Mouse (Mus musculus) megakaryocyte, embryonic 14.5 days (primary cell): ENCODE data around the gene Kat6b. TPM values are rescaled to one million over a fixed set of nuclear protein-coding genes. Genes with fewer than 3 reads are reported as not detected.

Experiments used
- H3K27me3 ChIP-seq: replicated peaks from 2 replicates; pipeline ENCODE3; 2012; ENCODE audit warnings: inconsistent platforms
- H3K36me3 ChIP-seq: replicated peaks from 2 replicates; pipeline ENCODE3; 2012; ENCODE audit warnings: low read length, inconsistent platforms, mixed read lengths
- H3K4me1 ChIP-seq: 2 replicates; pipeline ENCODE4 v1.6.1; 2012; ENCODE audit warnings: inconsistent platforms
- H3K4me3 ChIP-seq: replicated peaks from 2 replicates; pipeline ENCODE3; 2012; ENCODE audit warnings: moderate library complexity, mild to moderate bottlenecking, inconsistent platforms
- H3K9me3 ChIP-seq: 2 replicates; pipeline ENCODE4 v1.6.1; 2012; ENCODE audit warnings: inconsistent platforms
- FLI1 ChIP-seq: IDR thresholded peaks from 2 replicates; pipeline ENCODE4 v1.6.1; 2012; ENCODE audit warnings: low read length, inconsistent platforms, mixed read lengths
- GATA1 ChIP-seq: IDR thresholded peaks from 3 replicates; pipeline ENCODE4 v1.6.1; 2012; ENCODE audit warnings: mixed read lengths, low read length, inconsistent platforms, borderline replicate concordance
- polyA plus RNA-seq: library from polyadenylated mRNA; stranded (reverse); fragments of >175 nt; gene quantifications from 2 replicates; pipeline ENCODE4 v1.2.3, GENCODE M21; 2012; ENCODE audit warnings: low replicate concordance; ENCODE audit not compliant: insufficient read depth

The Kat6b gene
- polyA plus RNA-seq, 1 experiment = 0.84 TPM

GRCm38 (mm10) chr14:21617221-21617980, 136.2 kb downstream of the Kat6b start:
- TF ChIP-seq GATA1 (no peak), FLI1 (no peak)
- H3K4me3 ChIP-seq = no peak overlapping the region
- no peaks in the 10 kb centered on the region for H3K9me3 ChIP-seq
- peaks cover 12% of the 10 kb centered on the region for H3K36me3 ChIP-seq
- peaks cover 25% of the 10 kb centered on the region for H3K4me1 ChIP-seq
- no peaks in the 10 kb centered on the region for H3K27me3 ChIP-seq

- Histone ChIP-seq H3K36me3 (peaks cover 22% of the 10 kb centered on the region), H3K27me3 (no peaks in the 10 kb centered on the region), H3K4me3 (no peak overlapping the region), H3K4me1 (peaks cover 6% of the 10 kb centered on the region), H3K9me3 (no peaks in the 10 kb centered on the region)
- TF ChIP-seq FLI1 (no peak), GATA1 (no peak)
These were observed 138.7 kb downstream of the Kat6b start for GRCm38 (mm10) chr14:21619951-21620350.

DNA sequence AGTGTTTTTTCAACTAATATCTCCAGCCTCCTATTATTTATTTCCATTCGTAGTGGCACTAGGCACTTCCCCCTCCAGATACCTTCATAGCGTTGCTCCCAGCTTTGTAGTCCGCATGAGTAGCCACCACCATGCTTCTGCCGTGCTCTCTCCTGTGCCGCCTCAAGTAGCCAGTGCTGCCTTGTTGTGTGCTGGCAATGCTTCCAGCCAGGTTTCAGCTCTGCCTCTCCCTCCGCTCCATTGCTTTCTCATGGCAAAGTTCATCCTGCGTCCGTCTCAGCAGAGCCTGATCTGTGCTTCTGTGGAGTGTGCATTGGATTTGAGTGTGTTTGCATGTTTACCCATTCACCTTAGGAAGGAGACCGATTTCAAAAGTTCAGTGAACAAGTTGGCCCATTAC, 144.7 kb downstream of the Kat6b start:
- H3K36me3 ChIP-seq = peaks cover 49% of the 10 kb centered on the region
- no peak overlapping the region for H3K4me3 ChIP-seq
- no peaks in the 10 kb centered on the region for H3K27me3 ChIP-seq
- H3K4me1 ChIP-seq = no peaks in the 10 kb centered on the region
- TF ChIP-seq GATA1 (no peak), FLI1 (no peak)
- no peaks in the 10 kb centered on the region for H3K9me3 ChIP-seq

GRCm38 (mm10) chr14:21631665-21632200, 150.5 kb downstream of the Kat6b start:
- Histone ChIP-seq H3K4me1 (peaks cover 20% of the 10 kb centered on the region), H3K36me3 (peaks cover 42% of the 10 kb centered on the region), H3K9me3 (no peaks in the 10 kb centered on the region), H3K4me3 (no peak overlapping the region), H3K27me3 (no peaks in the 10 kb centered on the region)
- TF ChIP-seq GATA1 (no peak), FLI1 (no peak)

GRCm38 (mm10) chr14:21636548-21636947, 155.3 kb downstream of the Kat6b start:
- H3K27me3 ChIP-seq = no peaks in the 10 kb centered on the region
- H3K4me1 ChIP-seq = peaks cover 26% of the 10 kb centered on the region
- TF ChIP-seq FLI1 (no peak), GATA1 (no peak)
- H3K9me3 ChIP-seq = no peaks in the 10 kb centered on the region
- peaks cover 30% of the 10 kb centered on the region for H3K36me3 ChIP-seq
- no peak overlapping the region for H3K4me3 ChIP-seq

DNA sequence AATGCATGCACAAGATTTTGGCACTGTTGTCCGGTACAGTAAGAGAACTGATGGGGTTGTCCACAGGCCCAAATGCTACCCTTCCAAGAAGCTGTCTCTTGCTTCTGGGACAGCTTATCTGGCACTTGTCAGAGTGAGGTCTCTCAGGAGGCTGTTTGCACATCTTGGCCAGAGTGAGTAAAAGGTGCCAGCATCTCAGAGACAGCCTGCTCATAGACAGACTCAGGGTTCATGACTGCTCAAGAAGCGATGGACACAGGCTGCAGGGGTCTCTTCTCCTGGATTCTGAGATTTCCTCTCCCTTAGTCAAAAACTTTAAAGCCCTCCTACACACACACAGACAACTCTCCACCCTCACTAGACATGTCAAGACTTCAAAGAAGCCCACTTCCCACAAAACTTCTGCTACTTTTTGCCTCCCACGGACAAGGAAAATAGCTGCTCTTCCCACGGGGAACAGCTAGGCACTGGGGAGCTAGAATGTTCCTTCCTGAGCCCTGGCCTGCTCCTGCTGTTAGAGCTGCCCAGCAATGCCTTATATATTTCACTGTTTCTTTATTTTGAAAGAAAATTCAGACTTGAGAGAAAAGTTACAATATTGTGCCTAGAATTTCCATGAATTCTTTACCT, 159.7 kb downstream of the Kat6b start:
- Histone ChIP-seq H3K4me3 (no peak overlapping the region), H3K9me3 (no peaks in the 10 kb centered on the region), H3K36me3 (peaks cover 28% of the 10 kb centered on the region), H3K4me1 (peaks cover 14% of the 10 kb centered on the region), H3K27me3 (no peaks in the 10 kb centered on the region)
- no peak for TF ChIP-seq FLI1
- TF ChIP-seq GATA1 = no peak

- Histone ChIP-seq H3K36me3 (no peaks in the 10 kb centered on the region), H3K9me3 (no peaks in the 10 kb centered on the region), H3K4me3 (no peak overlapping the region), H3K27me3 (peaks cover 5% of the 10 kb centered on the region), H3K4me1 (peaks cover 28% of the 10 kb centered on the region)
- TF ChIP-seq FLI1 = no peak
- no peak for TF ChIP-seq GATA1
These were observed 172.6 kb downstream of the Kat6b start for GRCm38 (mm10) chr14:21653813-21654212.

- peaks cover 32% of the 10 kb centered on the region for H3K36me3 ChIP-seq
- no peak overlapping the region for H3K4me3 ChIP-seq
- TF ChIP-seq FLI1 = no peak
- TF ChIP-seq GATA1 = no peak
- H3K27me3 ChIP-seq = peaks cover 5% of the 10 kb centered on the region
- no peaks in the 10 kb centered on the region for H3K9me3 ChIP-seq
- peaks cover 28% of the 10 kb centered on the region for H3K4me1 ChIP-seq
These were observed 177.9 kb downstream of the Kat6b start for GRCm38 (mm10) chr14:21659155-21659554.

- Histone ChIP-seq H3K36me3 (peaks cover 37% of the 10 kb centered on the region), H3K9me3 (no peaks in the 10 kb centered on the region)
These were observed 178.4 kb downstream of the Kat6b start for GRCm38 (mm10) chr14:21659652-21660051.

More at GRCm38 (mm10) chr14:21659652-21660051, 178.4 kb downstream of the Kat6b start:
- H3K27me3 ChIP-seq = no peaks in the 10 kb centered on the region
- TF ChIP-seq FLI1 (no peak), GATA1 (no peak)
- H3K4me1 ChIP-seq = peaks cover 23% of the 10 kb centered on the region
- H3K4me3 ChIP-seq = no peak overlapping the region
